Mouse (Mus musculus) T-helper 17 cell (primary cell): ENCODE measurements around the gene Zfp628.

Source experiments
- in situ Hi-C, 2 experiments: fragments of 300-600 bp; cut with MboI, MseI; formaldehyde crosslinking; loops; 1 replicate in 1 of 2; 2 replicates in 1 of 2; pipeline ENCODE4 v1.15.1; 2025; ENCODE audit warnings: high pct_unique_total_duplicates in 2 of 2

Gene Zfp628

DNA sequence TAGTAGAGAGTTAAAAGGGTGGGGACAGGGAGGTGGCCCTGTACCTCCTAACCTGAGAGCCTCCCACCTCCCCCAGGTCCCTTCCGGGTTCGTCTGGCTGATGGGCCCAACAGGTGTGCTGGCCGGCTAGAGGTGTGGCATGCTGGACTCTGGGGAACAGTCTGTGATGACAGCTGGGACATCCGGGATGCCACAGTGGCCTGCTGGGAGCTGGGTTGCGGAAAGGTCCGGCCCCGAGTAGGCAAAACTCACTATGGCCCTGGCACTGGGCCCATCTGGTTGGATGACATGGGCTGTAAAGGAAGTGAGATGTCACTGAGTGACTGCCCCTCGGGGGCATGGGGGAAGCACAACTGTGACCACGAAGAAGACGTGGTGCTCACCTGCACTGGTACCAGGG lies 21.8 kb downstream of the Zfp628 start:
- in situ Hi-C loops = no loop called here

GRCm38 (mm10) chr7:4937392-4937791 lies 22.4 kb downstream of the Zfp628 start:
- in situ Hi-C loops = no loop called here

- in situ Hi-C loops = no loop called here
Observed at GRCm38 (mm10) chr7:4938456-4938855, 23.4 kb downstream of the Zfp628 start.

DNA sequence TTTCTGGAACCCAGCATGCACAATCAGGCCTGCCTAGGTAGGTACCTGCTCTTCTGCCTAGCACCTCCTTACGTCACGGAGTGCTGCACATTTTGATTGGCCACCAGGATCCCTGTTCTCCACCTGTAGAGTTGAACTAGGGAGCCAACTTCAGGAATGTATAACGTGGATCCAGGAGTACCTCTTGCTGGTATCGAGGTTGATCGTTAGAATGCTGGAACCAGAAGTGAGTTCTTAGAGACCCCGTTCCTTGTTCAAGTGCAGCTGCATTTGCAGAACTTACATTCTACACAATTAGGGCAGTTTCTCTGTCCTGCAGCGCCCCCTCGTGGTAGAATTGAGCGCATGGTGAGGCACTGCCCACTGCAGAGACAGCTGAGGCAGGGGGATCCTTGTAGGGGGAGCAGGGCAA lies 25.1 kb downstream of the Zfp628 start:
- in situ Hi-C loops = loop anchor here (5.0 kb wide), 1 partner anchor 112 kb away; the partner anchor contains the start of gene Zfp580 (in 2 of the 2)

DNA sequence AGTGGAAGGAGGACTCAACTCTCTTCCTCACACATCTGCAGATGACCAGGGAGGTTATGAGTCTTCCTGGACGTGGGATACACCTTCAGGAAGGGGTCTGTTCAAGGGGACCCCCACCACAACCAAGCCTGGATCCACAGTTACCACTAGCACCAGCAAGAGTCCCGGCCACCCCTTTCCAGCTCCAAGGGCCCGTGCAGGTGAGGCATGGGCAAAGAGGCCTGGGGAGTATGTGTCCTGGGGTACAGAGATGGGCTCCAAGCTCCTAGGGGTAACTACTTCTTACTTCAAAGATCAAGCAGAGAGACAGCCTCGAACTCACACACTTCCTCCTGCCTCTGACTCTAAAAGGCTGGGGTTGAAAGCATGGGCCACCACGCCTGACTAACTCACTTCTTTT lies 27.7 kb downstream of the Zfp628 start:
- in situ Hi-C loops = loop anchor here (5.0 kb wide), 1 partner anchor 110 kb away; the partner anchor contains the start of gene Zfp580 (in 2 of the 2)

- in situ Hi-C loops = loop anchor here (5.0 kb wide), 1 partner anchor 109 kb away; the partner anchor contains the start of gene Zfp580 (in 2 of the 2)
Observed at GRCm38 (mm10) chr7:4943223-4943815, 28.3 kb downstream of the Zfp628 start.

DNA sequence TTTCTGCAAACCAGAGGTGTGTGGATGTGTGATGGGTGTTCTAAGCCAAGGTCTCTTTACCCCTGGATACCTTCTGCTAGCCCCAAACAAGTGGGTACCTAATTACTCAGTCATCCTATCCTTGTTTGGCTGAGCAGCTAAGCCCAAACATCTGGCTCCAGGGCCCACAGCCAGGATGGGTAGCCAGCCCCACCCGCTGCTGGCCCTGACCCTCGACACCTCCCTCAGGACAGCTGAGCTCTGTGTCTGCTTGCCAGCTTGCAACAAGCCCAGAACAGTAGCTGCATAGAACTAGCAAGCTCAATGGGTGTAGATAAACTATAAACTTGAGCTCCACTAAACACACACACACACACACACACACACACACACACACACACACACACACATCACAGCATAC lies 32.8 kb downstream of the Zfp628 start:
- in situ Hi-C loops = no loop called here

DNA sequence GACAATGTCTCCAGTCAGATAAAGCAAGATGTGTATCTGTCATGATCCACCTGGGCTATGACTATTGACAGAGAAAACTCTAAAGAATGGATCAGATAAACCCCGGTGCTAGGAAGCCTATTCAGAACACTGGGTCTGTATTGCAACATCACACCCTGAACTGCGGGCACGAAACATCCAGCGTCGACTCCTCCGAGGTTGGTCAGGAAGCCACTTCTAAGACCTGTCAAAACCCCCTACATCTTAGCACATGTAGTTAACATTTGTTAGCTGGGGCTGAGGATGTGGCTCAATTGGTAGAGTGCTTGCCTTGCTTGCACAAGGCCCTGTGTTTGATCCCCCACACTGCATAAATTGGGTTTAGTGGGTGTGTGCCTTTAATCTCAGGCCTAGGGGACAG lies 33.4 kb downstream of the Zfp628 start:
- in situ Hi-C loops = no loop called here

GRCm38 (mm10) chr7:4950561-4951342 lies 35.7 kb downstream of the Zfp628 start:
- in situ Hi-C loops = no loop called here

DNA sequence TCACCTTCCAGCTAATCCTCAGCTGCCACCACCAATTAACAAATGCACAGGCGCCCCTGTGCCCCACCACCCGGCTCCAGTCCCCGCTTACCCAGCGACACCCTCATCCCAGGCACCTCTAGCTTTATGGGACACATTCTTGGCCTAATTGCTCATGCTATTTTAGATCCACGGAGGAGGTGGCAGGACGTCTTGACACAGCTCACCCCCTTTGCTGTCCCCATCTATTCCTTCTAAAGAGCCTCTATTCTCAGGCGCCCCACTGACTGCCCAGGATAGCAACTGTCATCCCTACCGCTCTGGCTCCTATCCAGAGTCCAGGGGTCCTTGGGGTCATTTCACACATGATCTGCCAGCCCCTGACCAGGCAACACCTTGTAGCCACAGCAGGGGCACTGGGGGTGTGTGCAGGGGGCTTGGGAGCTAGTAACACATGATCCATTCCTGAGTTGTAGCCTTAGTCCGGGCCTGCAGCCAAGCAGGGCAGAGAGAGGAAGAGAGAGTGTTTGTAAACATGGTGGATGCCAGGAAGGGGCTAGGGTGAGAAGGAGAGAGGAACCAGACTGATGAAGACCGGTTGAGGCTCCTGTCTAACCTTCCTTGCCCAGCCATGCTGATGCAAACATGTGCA lies 38.9 kb downstream of the Zfp628 start:
- in situ Hi-C loops = no loop called here

DNA sequence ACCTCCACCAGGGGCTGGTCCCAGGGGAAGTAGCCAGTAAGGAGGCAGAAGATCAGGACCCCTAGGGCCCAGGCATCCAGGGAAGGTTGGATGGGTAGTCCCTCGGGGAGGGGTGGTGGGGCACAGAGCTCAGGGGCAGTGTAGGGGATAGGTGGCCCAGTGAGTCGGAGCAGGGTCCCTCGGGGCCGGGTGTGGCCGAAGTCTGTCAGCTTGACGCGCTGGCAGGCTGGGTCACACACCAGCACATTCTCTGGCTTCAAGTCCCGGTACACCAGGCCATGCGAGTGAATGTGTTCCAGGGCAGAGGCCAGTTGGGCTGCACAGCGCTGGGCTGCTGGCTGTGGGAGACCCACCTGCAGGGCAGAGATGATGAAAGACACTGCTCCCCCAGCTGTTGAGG lies 42.3 kb downstream of the Zfp628 start:
- in situ Hi-C loops = no loop called here

GRCm38 (mm10) chr7:4963527-4963926 lies 48.5 kb downstream of the Zfp628 start:
- in situ Hi-C loops = no loop called here

GRCm38 (mm10) chr7:4964272-4964671 lies 49.3 kb downstream of the Zfp628 start, which contains the start of gene Sbk2:
Gene Sbk2 (minus strand): TSS chr7:4964406.
- in situ Hi-C loops = no loop called here

DNA sequence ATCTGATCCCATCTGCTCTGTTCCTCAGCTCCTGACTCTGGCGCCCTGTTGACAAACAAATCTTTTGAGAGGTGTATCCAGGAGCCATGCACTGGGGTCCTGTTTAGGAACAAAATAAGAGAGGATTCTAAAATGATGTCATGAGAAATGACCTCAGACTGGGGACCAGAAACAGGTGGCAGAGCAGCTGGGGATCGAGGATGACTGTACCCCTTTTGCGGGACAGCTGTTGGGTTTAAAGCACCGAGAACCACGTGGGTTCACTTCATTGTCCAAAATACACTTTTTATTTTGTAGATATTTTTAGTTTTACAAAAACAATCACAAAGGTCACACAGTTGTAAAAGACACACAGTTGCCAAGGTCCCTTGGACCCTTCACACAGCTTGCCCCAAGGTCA lies 50.0 kb downstream of the Zfp628 start:
- in situ Hi-C loops = no loop called here

DNA sequence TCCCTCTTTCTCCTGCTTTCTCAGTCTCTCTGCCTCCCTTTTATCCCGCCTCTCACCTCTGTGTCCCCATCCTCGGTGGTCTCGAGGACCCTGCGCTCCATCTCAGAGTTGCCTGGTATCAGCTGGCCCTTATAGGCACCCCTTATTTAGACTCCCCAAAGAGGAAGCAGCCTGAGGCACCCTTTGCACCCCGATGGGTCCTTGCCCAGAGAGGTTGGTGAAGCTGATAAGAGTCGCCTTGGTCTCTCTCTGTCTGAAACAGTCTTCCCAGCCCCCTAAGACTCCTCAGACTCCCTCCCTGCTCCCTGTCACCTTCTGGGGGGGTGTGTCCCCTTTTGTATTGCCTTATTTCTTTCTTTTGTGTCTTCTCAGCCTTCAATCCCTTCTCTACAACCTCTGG lies 56.1 kb downstream of the Zfp628 start, which contains the start of gene Sbk3:
TSS of gene Sbk3 (minus strand) at position 101 of the 400 bp plus-strand sequence.
- in situ Hi-C loops = no loop called here
